Mouse (Mus musculus) embryonic facial prominence, embryonic 12.5 days (tissue): ENCODE measurements at regions not wholly inside any gene's neighbourhood (a gene's known extent, or its start where the extent isn't known, plus 50 kb on each side); places are given as distances from the start of the nearest gene placed in this dataset.

Source experiments
- ATAC-seq: fragments of 200-750 bp; cut with Nextera tagmentation; 2 replicates; pipeline ENCODE4 v1.8.0; 2017; ENCODE audit not compliant: insufficient number of reproducible peaks, insufficient read depth, low FRiP score, low TSS enrichment
- H3K27ac ChIP-seq: fragments of 300-500 bp; sonication (generic); 2 replicates; pipeline ENCODE4 v1.5.1; 2016; ENCODE audit warnings: mild to moderate bottlenecking
- H3K27me3 ChIP-seq: fragments of 300-500 bp; sonication (generic); 2 replicates; pipeline ENCODE4 v1.6.1; 2016; ENCODE audit warnings: mild to moderate bottlenecking, moderate library complexity
- H3K36me3 ChIP-seq: fragments of 300-500 bp; sonication (generic); 2 replicates; pipeline ENCODE4 v1.6.1; 2016; ENCODE audit warnings: mild to moderate bottlenecking
- H3K4me1 ChIP-seq: fragments of 300-500 bp; sonication (generic); 2 replicates; pipeline ENCODE4 v1.6.1; 2016
- H3K4me2 ChIP-seq: fragments of 300-500 bp; sonication (generic); replicated peaks from 2 replicates; pipeline ENCODE4 v1.6.1; 2016; ENCODE audit warnings: mild to moderate bottlenecking, moderate library complexity
- H3K4me3 ChIP-seq: fragments of 300-500 bp; sonication (generic); 2 replicates; pipeline ENCODE4 v1.5.1; 2016; ENCODE audit warnings: mild to moderate bottlenecking
- H3K9ac ChIP-seq: fragments of 300-500 bp; sonication (generic); 2 replicates; pipeline ENCODE4 v1.6.1; 2016; ENCODE audit warnings: mild to moderate bottlenecking, moderate library complexity
- H3K9me3 ChIP-seq: fragments of 300-500 bp; sonication (generic); 2 replicates; pipeline ENCODE4 v1.6.1; 2016; ENCODE audit warnings: mild to moderate bottlenecking, moderate library complexity
- WGBS: fragments of 180-500 bp; shearing (Covaris S2); methylation state at CpG from one replicate; pipeline ENCODE4 v1.1.7; 2016; 5-methylcytosine and 5-hydroxymethylcytosine counted together

- Histone ChIP-seq H3K4me2 (no peak overlapping the region), H3K4me3 (no peak overlapping the region), H3K27me3 (peaks cover 3% of the 10 kb centered on the region; the same call in 1 of the 2 replicates), H3K9me3 (no peaks in the 10 kb centered on the region), H3K27ac (no peak overlapping the region), H3K9ac (no peak overlapping the region), H3K36me3 (no peaks in the 10 kb centered on the region), H3K4me1 (0 out of 2 replicates have a peak, but pooled peaks cover 4% of the 10 kb centered on the region)
- no peak for ATAC-seq
- 69% methylated on average over 8 of the region's 8 CpGs for WGBS
Measured at GRCm38 (mm10) chr6:31933956-31934355, 116.1 kb upstream of the 1700012A03Rik start.

GRCm38 (mm10) chr6:31933364-31933763, 116.7 kb upstream of the 1700012A03Rik start:
- no peak for ATAC-seq
- Histone ChIP-seq H3K9ac (no peak overlapping the region), H3K27me3 (no peaks in the 10 kb centered on the region), H3K27ac (no peak overlapping the region), H3K4me3 (no peak overlapping the region), H3K9me3 (no peaks in the 10 kb centered on the region), H3K4me1 (0 out of 2 replicates have a peak, but pooled peaks cover 4% of the 10 kb centered on the region), H3K36me3 (no peaks in the 10 kb centered on the region), H3K4me2 (no peak overlapping the region)
- WGBS: 62% methylated on average over 5 of the region's 5 CpGs

- 86% methylated on average over 6 of the region's 6 CpGs for WGBS
- no peak overlapping the region for H3K4me3 ChIP-seq
- no peak overlapping the region for H3K4me2 ChIP-seq
- 0 out of 2 replicates have a peak, but pooled peaks cover 4% of the 10 kb centered on the region for H3K4me1 ChIP-seq
- no peak overlapping the region for H3K27ac ChIP-seq
- no peak overlapping the region for H3K9ac ChIP-seq
- H3K27me3 ChIP-seq: no peaks in the 10 kb centered on the region
- no peak for ATAC-seq
- no peaks in the 10 kb centered on the region for H3K9me3 ChIP-seq
- H3K36me3 ChIP-seq: no peaks in the 10 kb centered on the region
Measured at GRCm38 (mm10) chr6:31931116-31931515, 118.9 kb upstream of the 1700012A03Rik start.

GRCm38 (mm10) chr6:31929165-31929564, 120.9 kb upstream of the 1700012A03Rik start:
- H3K9me3 ChIP-seq: no peaks in the 10 kb centered on the region
- H3K4me2 ChIP-seq: no peak overlapping the region
- H3K27me3 ChIP-seq: no peaks in the 10 kb centered on the region
- H3K36me3 ChIP-seq: no peaks in the 10 kb centered on the region
- ATAC-seq: no peak
- 0 out of 2 replicates have a peak, but pooled peaks cover 4% of the 10 kb centered on the region for H3K4me1 ChIP-seq
- no peak overlapping the region for H3K9ac ChIP-seq
- 83% methylated on average over 2 of the region's 2 CpGs for WGBS
- H3K4me3 ChIP-seq: no peak overlapping the region
- H3K27ac ChIP-seq: no peak overlapping the region

- WGBS: 74% methylated on average over 3 of the region's 3 CpGs
- no peak overlapping the region for H3K4me2 ChIP-seq
- H3K9me3 ChIP-seq: no peaks in the 10 kb centered on the region
- H3K27me3 ChIP-seq: no peaks in the 10 kb centered on the region
- H3K4me1 ChIP-seq: no peaks in the 10 kb centered on the region
- H3K36me3 ChIP-seq: no peaks in the 10 kb centered on the region
- H3K27ac ChIP-seq: no peak overlapping the region
- H3K9ac ChIP-seq: no peak overlapping the region
- H3K4me3 ChIP-seq: no peak overlapping the region
- no peak for ATAC-seq
Measured at GRCm38 (mm10) chr6:31927181-31927580, 122.9 kb upstream of the 1700012A03Rik start.

- Histone ChIP-seq H3K27me3 (no peaks in the 10 kb centered on the region), H3K36me3 (no peaks in the 10 kb centered on the region), H3K4me1 (no peaks in the 10 kb centered on the region), H3K27ac (no peak overlapping the region), H3K9me3 (no peaks in the 10 kb centered on the region), H3K4me2 (no peak overlapping the region), H3K9ac (no peak overlapping the region), H3K4me3 (no peak overlapping the region)
- ATAC-seq: no peak
- WGBS: 77% methylated on average over 2 of the region's 2 CpGs
Measured at GRCm38 (mm10) chr6:31924669-31925046, 125.4 kb upstream of the 1700012A03Rik start.

GRCm38 (mm10) chr6:31923951-31924668, 125.9 kb upstream of the 1700012A03Rik start:
- ATAC-seq: no peak
- Histone ChIP-seq H3K4me1 (no peaks in the 10 kb centered on the region), H3K4me2 (no peak overlapping the region), H3K36me3 (no peaks in the 10 kb centered on the region), H3K9ac (no peak overlapping the region), H3K9me3 (no peaks in the 10 kb centered on the region), H3K27me3 (no peaks in the 10 kb centered on the region), H3K4me3 (no peak overlapping the region), H3K27ac (no peak overlapping the region)
- WGBS: 43% methylated on average over 3 of the region's 3 CpGs

- no peak for ATAC-seq
- H3K36me3 ChIP-seq: no peaks in the 10 kb centered on the region
- H3K9me3 ChIP-seq: no peaks in the 10 kb centered on the region
- H3K4me1 ChIP-seq: no peaks in the 10 kb centered on the region
- no peak overlapping the region for H3K27ac ChIP-seq
- WGBS: 88% methylated on average over 9 of the region's 9 CpGs
- H3K4me3 ChIP-seq: no peak overlapping the region
- no peak overlapping the region for H3K4me2 ChIP-seq
- H3K27me3 ChIP-seq: no peaks in the 10 kb centered on the region
- H3K9ac ChIP-seq: no peak overlapping the region
Measured at GRCm38 (mm10) chr6:31921561-31922152, 128.4 kb upstream of the 1700012A03Rik start.

GRCm38 (mm10) chr6:31917411-31918131, 132.5 kb upstream of the 1700012A03Rik start:
- Histone ChIP-seq H3K4me2 (no peak overlapping the region), H3K36me3 (no peaks in the 10 kb centered on the region), H3K27me3 (no peaks in the 10 kb centered on the region), H3K4me1 (no peaks in the 10 kb centered on the region), H3K27ac (no peak overlapping the region), H3K9ac (no peak overlapping the region), H3K4me3 (no peak overlapping the region), H3K9me3 (no peaks in the 10 kb centered on the region)
- 89% methylated on average over 13 of the region's 13 CpGs for WGBS
- ATAC-seq: no peak

GRCm38 (mm10) chr6:31901791-31902190, 148.3 kb upstream of the 1700012A03Rik start:
- Histone ChIP-seq H3K9me3 (no peaks in the 10 kb centered on the region), H3K27ac (no peak overlapping the region), H3K27me3 (no peaks in the 10 kb centered on the region), H3K9ac (no peak overlapping the region), H3K4me3 (no peak overlapping the region), H3K4me1 (no peaks in the 10 kb centered on the region), H3K36me3 (no peaks in the 10 kb centered on the region), H3K4me2 (no peak overlapping the region)
- 84% methylated on average over 2 of the region's 2 CpGs for WGBS
- no peak for ATAC-seq

- Histone ChIP-seq H3K4me3 (no peak overlapping the region), H3K4me1 (no peaks in the 10 kb centered on the region), H3K4me2 (no peak overlapping the region), H3K9ac (no peak overlapping the region), H3K9me3 (no peaks in the 10 kb centered on the region), H3K27ac (no peak overlapping the region), H3K27me3 (no peaks in the 10 kb centered on the region), H3K36me3 (no peaks in the 10 kb centered on the region)
- WGBS: 63% methylated on average over 3 of the region's 3 CpGs
- no peak for ATAC-seq
Measured at GRCm38 (mm10) chr6:31899055-31899454, 151.0 kb upstream of the 1700012A03Rik start.

- no peak for ATAC-seq
- 27% methylated on average over 4 of the region's 4 CpGs for WGBS
- no peaks in the 10 kb centered on the region for H3K4me1 ChIP-seq
- H3K27me3 ChIP-seq: no peaks in the 10 kb centered on the region
- H3K9ac ChIP-seq: no peak overlapping the region
- no peak overlapping the region for H3K27ac ChIP-seq
- no peaks in the 10 kb centered on the region for H3K9me3 ChIP-seq
- no peaks in the 10 kb centered on the region for H3K36me3 ChIP-seq
- H3K4me3 ChIP-seq: no peak overlapping the region
- no peak overlapping the region for H3K4me2 ChIP-seq
Measured at GRCm38 (mm10) chr6:31898609-31899008, 151.4 kb upstream of the 1700012A03Rik start.
